Mouse (Mus musculus) lung, postnatal 14 days (tissue): ENCODE measurements around the gene Kcnmb4.

ENCODE experiments used
- DNase-seq: peaks from one replicate; pipeline ENCODE4 v3.0.0; 2021

The Kcnmb4 gene

DNA sequence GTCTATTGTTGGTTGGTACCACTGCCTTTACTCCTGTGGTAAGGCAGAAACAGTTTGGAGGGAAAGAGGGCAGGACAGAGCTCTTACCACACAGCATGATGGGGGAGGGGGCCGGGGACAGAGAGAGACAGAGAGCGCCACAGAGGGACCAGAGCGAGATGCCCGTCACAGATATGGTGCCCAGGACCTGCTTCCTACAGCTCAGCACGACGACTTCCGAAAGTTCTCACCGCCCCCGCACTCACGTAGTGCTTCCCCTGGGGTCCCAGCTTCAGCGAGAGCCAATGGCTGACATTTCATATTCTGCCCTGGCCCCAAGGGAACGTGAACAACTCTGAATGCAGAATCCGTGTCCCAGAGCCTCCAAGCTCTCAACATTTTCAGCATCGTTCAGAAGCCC, 76.1 kb downstream of the Kcnmb4 start:
- DNase-seq = no peak

DNA sequence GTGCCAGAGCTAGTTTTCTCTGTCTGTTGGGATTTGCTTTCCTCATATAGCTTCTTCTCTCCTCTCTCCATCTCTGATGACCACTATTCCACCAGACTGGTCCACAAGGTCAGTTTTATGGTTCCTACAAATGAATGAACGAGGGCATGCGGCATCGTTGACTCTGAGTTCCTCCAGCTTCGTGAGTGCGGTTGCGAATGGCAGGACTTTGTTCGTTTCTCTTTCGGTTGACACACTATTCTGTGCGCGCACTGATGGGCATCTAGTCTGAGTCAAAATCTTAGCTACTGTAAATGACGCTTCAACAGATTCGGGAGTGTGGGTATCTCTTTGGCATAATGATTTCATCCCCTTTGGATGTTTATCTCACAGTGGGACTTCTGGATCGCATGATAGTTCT, 76.7 kb downstream of the Kcnmb4 start:
- DNase-seq = no peak

DNA sequence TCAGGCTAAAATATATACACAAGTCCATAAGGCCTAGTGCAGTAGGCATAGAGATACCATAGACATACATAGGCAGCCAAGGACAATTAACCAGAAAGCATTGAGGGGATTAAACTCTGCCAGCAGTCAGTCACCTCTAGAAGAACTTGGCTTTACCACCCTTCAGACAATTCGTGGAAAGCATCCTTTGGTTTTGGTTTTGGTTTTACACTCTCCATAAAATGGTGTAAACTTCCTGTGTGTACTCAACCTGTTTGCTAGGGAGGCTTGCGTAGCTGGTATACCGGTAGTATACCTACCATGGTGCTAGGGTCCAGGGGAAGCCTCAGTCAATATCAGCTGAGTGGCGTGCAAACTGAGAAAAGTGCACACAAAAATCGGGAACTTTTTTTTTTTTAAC, 77.4 kb downstream of the Kcnmb4 start:
- DNase-seq = no peak

DNA sequence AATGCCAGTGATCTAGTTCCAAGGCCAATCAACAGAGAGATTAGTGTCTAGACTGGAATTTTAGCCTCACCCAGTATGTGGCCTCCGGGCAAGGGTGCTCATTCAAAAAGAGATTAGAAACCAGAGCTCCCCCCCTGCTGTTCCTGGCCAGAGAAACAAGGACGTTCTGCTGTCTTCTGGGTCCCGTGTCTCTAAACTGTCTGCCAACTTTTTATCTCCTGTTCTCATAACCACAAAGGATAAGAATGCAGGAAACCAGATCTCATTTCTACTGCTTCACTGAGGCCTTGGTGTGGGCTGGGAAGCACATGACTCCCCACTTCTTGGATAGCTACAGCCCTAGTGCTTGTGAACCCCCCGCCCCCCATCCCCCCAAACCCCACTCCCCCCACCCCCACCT, 79.1 kb downstream of the Kcnmb4 start:
- no peak for DNase-seq

DNA sequence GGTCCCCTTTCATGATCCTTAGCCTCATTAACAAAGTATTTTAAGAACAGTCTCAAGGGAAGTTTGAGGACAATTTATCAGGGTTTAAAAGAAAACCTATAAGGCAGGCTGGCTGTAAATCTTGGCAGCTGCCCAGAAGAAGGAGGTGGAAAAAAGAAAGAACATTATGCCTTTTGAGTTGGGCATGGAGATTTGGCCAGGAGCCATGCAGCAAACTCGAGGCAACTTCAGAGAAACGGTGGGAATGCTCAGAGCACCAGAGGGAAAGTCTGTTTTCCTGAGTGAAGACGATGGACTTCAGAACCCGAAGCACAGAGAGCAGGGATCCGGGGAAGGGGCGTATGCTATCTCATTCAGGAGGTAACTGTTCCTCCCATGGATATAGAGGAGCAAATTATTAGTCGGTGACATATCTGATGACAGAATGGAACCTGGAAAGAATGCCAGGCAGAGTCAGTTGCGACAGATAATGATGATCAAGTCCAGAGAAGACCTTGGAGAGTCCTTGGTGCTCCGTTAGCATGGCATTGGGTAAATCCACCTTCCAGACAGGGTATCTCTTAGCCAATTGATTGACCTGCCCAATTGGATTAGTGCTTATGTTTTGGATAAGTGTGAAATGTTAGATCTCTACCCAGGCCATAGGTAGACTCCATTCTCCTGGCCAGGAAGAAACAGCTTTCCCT, 79.7 kb downstream of the Kcnmb4 start:
- no peak for DNase-seq

DNA sequence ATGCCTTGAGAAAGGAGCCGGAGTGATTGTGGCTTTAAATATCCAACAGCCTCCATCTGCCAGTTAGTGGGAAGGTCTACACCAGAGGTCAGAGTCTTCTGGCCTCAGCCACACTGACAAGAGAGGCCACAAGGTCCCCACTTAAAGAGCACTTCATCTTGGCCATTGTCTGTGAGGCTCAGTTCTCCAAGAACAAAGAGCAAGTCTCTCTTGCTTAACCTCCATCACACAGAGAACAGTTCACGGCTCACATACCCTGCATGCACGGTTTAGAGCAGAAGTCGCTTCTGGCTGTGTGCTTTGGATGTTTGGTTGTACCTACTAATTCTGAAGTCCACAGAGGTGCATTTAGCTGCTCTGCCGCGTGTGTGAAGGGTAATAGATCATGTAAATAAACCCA, 84.8 kb downstream of the Kcnmb4 start:
- DNase-seq = no peak

DNA sequence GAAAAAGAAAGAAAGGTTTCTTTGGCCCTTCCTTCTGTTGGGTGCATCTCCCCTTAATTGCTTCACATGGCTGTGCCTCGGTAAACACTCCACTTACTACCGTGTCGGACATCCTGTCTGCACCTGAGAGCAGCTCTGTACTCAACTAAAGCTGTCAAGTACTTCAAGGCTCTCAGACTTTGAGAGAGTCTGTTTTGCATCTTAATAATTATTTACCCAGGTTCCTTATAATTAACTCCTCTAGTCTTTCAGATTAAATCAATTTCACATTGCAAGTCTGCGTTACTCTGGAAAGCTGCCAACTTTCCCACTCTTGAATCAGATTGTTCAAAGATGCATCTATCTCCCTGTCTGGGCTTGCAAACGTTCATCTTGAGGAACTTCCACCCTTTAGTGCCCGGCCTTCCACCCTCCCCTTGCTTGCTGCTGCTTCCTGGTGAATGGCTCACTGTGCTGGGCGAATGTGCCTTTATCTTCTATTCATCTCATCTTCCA, 87.2 kb downstream of the Kcnmb4 start:
- no peak for DNase-seq

DNA sequence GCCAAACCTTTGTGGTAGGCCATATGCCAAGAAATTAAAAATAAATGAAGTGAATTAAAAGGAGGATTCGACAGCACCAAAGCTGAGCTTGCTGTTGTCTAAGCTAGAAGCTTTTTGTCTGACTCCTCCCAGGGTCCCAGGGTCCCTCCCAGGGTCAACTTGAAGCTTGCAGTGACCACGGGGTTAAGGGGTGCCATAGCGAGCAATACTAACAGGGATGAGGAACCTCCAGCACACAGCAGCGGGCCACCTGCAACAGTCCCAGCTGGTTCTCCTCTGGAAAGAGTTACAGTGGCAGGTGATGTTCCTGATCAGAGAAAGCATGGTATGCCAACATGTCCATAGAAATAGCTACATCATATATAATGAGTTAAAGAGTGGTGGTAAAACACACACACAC, 89.3 kb downstream of the Kcnmb4 start:
- DNase-seq = no peak

DNA sequence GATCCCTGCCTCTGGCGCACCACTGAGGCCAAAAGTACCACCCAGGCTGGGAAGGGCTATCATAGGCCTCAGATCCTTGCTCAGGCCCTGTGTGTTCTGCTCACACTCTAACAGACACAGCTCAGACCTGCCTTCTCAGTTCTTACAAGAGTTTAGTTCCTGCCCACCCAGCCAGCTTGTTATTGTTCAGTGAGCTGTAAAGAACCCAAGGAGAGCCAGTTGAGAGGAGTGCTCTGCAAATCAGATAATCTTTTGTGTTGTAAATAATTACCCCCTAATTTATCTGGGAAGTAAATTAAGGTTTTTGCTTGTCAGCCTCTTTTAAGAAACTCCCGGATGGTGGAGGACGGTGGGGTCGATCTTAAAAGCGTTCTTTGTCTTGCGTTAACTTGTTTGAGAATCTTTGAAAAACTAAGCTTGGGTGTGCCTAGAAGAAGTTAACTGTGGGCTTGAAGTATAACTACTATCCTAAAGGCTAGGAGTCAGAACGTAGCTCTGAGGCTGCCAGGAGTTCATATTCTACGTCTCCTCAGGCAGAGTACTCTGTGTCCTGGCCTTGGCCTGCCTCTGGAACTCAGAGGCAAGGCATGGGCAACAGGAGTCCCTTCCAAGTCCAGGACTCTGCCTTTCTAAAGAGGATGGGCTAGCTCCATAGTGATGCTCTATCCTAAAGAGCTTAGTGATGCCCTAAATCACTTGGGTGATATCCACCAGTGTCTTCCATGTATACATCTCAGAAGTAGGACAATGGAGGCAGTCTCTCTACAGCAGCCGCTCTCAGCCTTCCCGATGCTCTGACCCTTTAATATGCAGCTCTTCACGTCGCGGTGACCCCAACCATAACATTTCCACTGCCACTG, 90.6 kb downstream of the Kcnmb4 start:
- DNase-seq = no peak

DNA sequence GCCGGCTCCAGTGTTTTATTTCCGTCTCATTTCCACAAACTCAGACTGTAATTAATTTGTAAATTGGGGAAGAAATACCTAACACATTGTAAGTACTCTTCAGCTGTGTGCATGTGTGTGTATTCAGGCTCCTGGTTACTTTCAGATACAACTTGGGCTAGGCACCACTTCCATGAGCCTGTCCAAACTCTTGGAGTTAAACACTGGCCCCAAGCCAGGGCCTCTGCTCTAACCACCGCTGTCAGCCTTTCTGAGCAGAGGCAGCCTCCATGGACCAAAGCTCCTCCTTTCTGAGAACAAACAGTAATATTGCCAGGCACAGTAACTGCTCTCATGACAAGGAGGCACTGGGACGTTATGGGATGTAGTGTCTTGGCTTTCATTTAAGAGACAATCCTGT, 96.8 kb downstream of the Kcnmb4 start:
- DNase-seq = no peak

DNA sequence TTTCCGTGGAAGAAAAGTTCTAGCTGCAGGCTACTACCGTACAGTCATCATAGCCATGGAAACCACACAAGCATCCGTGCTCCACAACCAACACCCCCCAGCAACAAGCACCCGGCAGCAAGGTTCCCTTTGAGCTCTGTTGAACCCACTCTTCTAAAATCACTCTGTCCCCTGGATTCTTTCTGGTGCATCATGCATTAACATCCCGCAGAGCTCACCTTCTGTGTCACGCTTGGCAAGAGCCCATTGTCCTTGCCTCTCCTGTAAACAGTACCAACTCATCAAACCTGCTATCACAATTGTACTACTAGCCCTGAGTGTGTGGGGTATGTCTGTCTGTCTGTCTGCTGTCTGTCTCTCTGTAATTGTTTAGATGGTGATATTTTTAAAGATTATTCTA, 99.6 kb downstream of the Kcnmb4 start:
- DNase-seq = no peak

DNA sequence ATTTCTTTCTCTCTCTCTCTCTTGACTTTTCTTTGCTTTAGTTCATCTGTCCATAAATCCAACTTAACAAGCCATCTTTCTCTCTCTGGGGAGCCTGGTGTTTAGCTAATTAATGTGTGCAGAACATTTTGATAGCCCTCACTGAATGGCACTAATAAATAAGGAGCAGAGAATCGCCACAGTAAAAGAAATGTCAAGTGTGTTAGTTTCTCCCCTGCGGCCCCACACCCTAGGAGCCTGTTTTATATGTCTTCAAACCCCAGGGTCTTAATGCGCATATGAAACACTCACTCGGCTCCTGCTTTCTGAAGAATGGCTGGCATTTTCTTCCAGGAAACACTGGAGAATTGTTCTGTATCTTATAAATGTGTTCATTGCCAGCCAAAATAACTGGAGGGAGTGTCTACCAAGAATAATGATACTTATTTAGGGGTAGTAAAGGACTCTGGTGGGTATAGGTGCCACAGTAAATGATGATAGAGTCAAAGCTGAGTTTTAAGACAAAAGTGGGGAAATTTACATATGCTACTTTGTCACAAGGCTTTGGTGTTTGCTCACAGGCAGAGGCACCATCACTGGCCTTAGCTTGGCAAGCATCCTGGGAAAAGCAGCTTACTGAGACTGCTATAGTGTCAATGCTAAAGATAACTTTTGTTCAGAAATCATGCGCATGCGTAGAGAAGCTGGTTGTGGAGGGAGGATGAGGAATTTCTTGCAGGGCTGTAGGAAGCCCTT, 102.5 kb downstream of the Kcnmb4 start:
- no peak for DNase-seq
